Mouse (Mus musculus): ENCODE measurements at regions not wholly inside any gene's neighbourhood (a gene's known extent, or its start where the extent isn't known, plus 50 kb on each side); places are given as distances from the start of the nearest gene placed in this dataset.

DNA sequence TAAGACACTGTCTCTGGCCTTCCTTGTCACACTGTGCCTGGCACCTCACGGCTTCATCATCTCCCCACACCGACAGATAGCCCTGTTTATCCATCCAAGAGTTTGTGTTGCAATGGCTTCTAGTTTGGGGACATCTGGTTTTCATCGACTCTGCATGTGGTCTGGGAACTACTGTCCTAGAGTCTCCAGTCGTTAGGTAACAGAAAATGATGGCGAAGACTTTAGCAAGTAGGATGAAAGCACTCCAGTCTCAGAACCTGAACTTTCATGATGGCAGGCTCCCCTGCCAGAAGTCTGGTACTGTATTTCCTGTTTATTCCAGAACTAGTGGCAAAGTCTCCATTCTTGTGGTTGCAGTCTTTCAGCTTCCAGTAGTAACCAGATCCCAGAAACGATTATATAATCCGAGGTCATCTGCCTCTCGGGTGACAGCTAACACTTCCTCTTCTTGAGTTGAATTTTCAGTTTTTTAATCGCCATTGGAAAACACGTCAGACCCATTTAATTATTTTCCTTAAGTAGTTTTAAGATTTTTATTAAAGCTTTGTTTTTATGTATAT, 81.1 kb upstream of the Supt20 start:
- TF ChIP-seq CTCF (IDR thresholded peaks at IDR 0.05; ENCODE audit: low read depth) = no peak
- TF ChIP-seq EP300 (optimal IDR thresholded peaks at IDR 0.05) = no peak
